ENCODE assay signal across 8 mouse cellular contexts in the genomic region with DNA sequence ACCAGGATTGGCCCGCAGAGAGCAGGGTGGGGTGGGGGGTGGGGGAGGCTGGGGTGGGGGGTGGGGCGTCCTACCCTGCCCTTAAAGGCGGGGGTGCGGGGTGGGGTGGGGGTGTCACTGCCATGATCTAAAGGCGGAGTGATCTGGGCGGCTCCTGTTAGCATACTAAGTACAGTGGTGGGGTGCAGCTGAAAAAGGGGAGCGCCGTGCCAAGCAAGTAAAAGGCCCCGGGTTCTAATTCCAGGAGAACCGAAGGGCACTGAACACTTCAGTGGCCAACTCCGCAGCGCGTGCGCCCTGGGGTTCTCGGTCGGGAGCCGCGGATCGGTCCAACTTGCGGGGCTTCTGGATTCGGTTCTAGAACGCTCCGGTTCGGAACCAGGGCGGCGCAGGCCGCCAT. TPM values are rescaled to one million over a fixed set of nuclear protein-coding genes. Genes with fewer than 3 reads are reported as not detected.
DNase-seq lines count a peak whose midpoint lies in the region; ATAC-seq and TF ChIP-seq lines count a peak whose summit lies in the region.

No protein-coding gene starts in this region.

- peak overlapping the region; percentile 77 for H3K27ac ChIP-seq in stomach, postnatal 0 days (replicated peaks)

- no peaks in the 10 kb centered on the region; the same call in 1 of the 2 replicates for H3K36me3 ChIP-seq in stomach, postnatal 0 days (ENCODE audit: control insufficient read depth, insufficient read depth, low read length)

- no peaks in the 10 kb centered on the region for H3K27me3 ChIP-seq in stomach, postnatal 0 days (ENCODE audit: control insufficient read depth, insufficient read depth, low read length)

- H3K9me3 ChIP-seq in stomach, postnatal 0 days (ENCODE audit: control insufficient read depth, low read length) = no peaks in the 10 kb centered on the region

- H3K4me3 ChIP-seq in stomach, postnatal 0 days (ENCODE audit: low read depth, low read length) = peak overlapping the region; percentile 54

- DNase-seq in embryo, embryonic 10.5 days (ENCODE audit: low spot score) = peak; percentile 55
- no peak for DNase-seq in embryo, embryonic 9.5 days (ENCODE audit: extremely low spot score)
- peak; percentile 56 for DNase-seq in thymus, postnatal 0 days (ENCODE audit: low spot score)
- DNase-seq in thymus, postnatal 10 days (ENCODE audit: low spot score in 2 of 2) = no peak
- DNase-seq in liver = peak; percentile 83
- no peak for DNase-seq in stomach, postnatal 0 days (ENCODE audit: low spot score)
- no peak for DNase-seq in cerebellum, adult 11 months
- DNase-seq in retina, embryonic 14.5 days (ENCODE audit: low spot score) = no peak

- no peak for ATAC-seq in stomach, postnatal 0 days (ENCODE audit: low FRiP score, low TSS enrichment)

- no peak for TF ChIP-seq EP300 in stomach, postnatal 0 days (optimal IDR thresholded peaks at IDR 0.05)

- H3K4me1 ChIP-seq in stomach, postnatal 0 days (replicated peaks; ENCODE audit: control insufficient read depth, insufficient read depth) = 0 out of 2 replicates have a peak, but pooled peaks cover 2% of the 10 kb centered on the region

- peak overlapping the region; percentile 70 for H3K9ac ChIP-seq in stomach, postnatal 0 days (ENCODE audit: low read length)

- H3K4me2 ChIP-seq in stomach, postnatal 0 days (replicated peaks; ENCODE audit: low read depth) = peak overlapping the region; percentile 93

- WGBS in stomach, postnatal 0 days = under 1% methylated on average over 27 of the region's 27 CpGs

- no peak for TF ChIP-seq CTCF in stomach, postnatal 0 days (IDR thresholded peaks at IDR 0.05; ENCODE audit: low read depth)

RNA-seq across cellular contexts. Expression of gene Mnd1, which starts 0.4 kb away (rescaled TPM):
- 12.5 and 14.9 TPM in 2 replicates for polyA plus RNA-seq in thymus, postnatal 0 days (2015; fragmentation: Nextera tagmentation; extraction: Ambion mirVana)
- polyA plus RNA-seq in stomach, postnatal 0 days (2015; fragmentation: Nextera tagmentation; extraction: Ambion mirVana) = 9.7 and 10.7 TPM in 2 replicates

RNA-seq across cellular contexts. Expression of gene Gm6525, which starts 18.8 kb away (rescaled TPM):
- polyA plus RNA-seq in thymus, postnatal 0 days (2015; fragmentation: Nextera tagmentation; extraction: Ambion mirVana) = 0.13 TPM in 1 of 2 replicates, not detected in the other
- polyA plus RNA-seq in stomach, postnatal 0 days (2015; fragmentation: Nextera tagmentation; extraction: Ambion mirVana) = 0.75 and 0.88 TPM in 2 replicates

Comparison
In these comparisons a context has a peak if more than half of its experiments do, and no peak if none do; other contexts are left out.
1. DNase-seq: peak in embryo, embryonic 10.5 days (single experiment), thymus, postnatal 0 days (single experiment) and liver (single experiment); none in embryo, embryonic 9.5 days (single experiment), thymus, postnatal 10 days (0 of 2), stomach, postnatal 0 days (single experiment), cerebellum, adult 11 months (single experiment) and retina, embryonic 14.5 days (single experiment).